Mouse (Mus musculus): Measurements from ENCODE around the gene Apobr.

The Apobr gene

DNA sequence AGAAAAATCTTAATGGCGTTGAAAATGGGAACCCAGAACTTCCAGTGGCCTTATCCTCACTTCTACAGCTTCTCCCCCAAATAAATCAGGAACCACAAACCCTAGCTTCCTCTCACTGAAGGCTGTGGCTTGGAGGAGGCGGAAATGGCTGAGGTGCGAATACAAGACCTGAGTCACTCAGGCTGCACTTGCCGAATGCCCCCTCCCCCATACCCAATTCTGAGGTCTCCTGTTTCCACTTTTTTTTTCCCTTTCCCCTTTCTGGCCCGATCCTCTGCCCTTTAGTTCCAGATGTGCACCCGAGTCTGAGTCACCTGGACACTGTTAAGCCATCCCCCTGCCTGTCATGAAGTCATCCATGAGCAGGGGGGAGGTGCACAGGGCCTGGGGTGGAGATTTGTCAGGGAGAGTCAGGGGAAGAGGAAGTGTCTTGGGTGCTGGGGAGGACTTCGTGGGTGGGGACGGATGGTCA is at the start of gene Apobr:
TSS of gene Apobr (plus strand) at position 437 of the 472 bp plus-strand sequence.
- DNase-seq (ENCODE audit: low spot score), result no peak

DNA sequence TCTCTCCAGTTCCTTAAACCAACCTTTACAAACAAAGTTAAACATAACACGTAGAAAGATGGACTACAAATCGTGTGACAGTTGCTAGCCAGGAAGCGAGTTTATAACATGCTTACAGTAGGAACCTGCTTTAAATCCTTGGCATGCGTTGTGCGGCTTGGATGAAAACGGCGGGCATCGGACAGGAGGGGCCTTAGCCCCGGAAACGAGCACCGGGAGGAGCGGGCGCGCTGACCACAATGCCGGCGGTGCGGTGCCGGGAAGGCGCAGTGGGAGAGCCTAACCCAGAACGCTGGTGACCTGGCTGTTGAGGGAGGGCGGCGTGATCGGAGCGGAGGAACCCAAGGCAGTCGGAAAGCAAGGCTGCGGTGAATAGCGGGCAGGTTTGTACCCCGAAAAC is 49.0 kb upstream of the Apobr start:
- no peak for DNase-seq (ENCODE audit: low spot score)

DNA sequence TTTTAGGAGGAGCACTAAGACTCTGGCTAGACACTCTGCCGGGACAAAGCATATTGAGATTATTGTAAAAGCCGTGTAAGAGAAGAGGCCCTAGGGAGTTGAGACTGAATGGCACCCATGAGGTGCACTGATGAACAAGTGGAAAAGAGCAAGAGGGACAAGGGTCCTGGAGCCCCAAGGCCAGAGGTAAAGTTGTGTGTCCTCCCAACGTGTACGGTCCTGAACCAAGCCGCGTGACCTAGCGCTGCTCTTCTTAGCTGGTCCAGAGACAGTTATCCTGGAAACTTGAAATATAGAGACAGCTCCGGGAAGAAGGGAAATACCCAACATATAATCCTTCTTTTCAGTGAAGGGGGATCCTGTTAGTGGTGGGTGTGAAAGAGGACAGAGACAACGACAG is 48.3 kb upstream of the Apobr start:
- no peak for DNase-seq (ENCODE audit: low spot score)

DNA sequence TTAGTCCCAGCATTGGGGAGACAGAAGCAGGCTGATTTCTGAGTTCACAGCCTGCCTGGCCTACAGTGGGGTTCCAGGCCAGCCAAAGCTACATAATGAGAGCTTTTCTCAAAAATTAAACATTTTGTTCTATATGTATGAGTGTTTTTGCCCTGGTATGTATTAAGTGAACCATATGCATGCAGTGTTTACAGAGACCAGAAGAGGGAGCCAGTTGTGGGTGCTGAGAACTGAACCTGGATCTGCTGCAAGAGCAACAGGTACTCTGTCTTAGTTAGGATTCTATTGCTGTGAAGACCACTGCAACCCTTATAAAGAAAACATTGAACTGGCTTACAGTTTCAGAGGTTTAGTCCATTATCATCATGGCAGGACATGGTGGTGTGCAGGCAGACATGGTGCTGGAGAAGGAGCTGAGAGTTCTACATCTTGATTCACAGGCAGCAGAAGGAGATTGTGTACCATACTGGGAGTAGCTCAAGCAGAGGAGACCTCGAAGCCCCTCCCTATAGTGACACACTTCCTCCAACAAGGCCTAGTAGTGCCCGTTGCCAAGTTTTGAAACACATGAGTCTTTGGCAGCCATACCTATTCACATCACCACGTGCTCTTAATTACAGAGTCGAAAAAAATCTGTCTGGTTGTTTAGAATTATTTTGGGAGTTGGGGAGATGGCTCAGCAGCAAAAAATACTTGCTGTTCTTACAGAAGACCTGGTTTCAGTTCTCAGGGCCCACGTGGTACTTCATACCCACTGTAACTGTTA is 46.7 kb upstream of the Apobr start:
- DNase-seq (ENCODE audit: low spot score), result peak; percentile 37

DNA sequence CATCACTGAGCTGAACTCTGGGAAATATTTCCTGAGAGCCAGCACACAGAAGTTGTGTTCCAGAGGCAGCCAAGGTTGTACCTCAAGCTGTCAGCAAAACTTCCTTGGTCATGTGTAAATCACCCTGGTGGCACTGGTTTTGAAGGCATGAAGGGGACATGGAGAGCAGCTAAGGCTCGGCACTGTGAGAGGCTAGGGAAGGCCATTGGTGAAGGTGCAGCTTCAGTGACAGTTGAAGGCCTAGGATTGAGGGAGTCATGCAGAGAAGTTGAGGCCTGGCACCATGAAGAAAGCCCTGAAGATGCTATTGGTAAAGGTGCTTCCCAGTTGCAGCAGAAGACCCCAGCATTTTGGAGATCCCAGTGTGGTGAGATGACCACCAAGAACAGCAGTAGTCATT is 43.1 kb upstream of the Apobr start:
- no peak for DNase-seq (ENCODE audit: low spot score)

DNA sequence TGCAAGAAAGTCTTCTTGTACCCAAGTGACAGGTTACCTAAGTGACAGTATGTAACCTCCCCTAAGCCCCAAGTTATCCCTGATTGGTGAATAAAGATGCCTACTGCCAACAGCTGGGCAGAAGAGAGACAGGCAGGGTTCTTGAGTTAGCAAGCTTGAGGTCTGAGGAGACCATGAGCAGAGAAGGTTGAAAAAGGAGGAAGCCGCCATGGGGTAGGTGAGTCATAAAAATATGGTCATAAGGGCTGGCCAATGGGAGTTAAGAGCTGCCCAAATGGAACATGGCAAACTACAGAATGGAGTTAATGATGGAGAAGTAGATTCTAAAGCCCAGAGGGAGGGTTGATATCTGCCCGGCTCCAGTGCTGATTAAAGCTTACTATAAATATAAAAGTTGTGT is 39.1 kb upstream of the Apobr start:
- no peak for DNase-seq (ENCODE audit: low spot score)

DNA sequence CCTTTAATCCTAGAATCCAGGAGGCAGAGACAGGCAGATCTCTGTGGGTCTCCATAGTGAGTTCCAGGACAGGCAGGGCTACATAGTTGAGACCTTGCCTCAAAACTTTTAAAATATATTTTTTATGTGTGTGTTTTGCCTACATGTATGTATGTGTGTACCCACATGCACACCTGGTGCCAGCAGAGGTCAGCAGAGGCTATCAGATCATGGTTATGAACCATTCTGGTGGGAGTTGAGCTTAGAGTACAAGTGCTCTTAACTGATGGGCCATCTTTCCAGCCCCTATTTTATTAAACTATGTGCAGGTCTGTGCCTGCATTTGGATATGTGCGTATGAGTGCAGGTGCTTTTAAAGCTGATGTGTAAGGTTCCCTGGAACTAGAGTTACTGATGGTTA is 29.9 kb upstream of the Apobr start:
- no peak for DNase-seq (ENCODE audit: low spot score)

DNA sequence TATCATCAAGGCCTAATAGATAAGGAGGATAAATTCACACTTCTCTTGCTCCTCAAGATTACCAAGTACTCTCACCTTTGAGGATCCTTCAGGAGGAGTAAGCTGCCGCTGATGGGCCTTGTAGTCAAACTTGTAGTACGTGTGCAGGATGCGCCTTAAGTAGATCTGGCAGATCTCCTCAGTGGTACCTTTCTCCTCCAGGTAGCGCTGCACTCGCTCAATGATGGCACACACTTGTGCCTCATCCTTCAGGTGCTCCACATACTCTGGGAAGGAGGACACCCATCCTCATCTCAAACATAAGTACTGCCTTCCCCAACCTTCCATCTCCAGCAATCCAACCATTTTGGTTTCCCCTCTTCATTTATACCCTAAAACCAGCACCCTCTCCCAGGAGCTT is 28.1 kb upstream of the Apobr start:
- DNase-seq (ENCODE audit: low spot score), result no peak

DNA sequence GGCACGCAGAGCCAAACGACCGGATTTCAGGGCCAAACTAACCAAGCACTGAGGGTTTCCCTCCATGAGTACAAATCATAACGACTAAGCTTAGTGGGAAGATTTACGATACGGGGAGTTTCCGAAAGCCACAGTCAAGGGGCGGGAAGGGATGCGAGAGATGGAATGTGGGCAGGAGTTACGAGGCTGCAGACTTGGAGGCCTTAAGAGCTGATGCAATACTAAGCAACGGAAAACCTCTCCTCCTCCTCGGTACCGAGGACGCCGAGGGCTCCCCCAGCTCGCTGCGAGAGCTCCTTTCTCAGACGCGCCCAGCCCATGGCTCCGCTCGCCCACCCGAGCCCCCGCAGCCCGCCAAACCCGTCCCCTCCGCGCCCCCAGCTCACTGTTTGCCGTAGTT is 19.0 kb upstream of the Apobr start:
- DNase-seq (ENCODE audit: low spot score), result peak; percentile 75

DNA sequence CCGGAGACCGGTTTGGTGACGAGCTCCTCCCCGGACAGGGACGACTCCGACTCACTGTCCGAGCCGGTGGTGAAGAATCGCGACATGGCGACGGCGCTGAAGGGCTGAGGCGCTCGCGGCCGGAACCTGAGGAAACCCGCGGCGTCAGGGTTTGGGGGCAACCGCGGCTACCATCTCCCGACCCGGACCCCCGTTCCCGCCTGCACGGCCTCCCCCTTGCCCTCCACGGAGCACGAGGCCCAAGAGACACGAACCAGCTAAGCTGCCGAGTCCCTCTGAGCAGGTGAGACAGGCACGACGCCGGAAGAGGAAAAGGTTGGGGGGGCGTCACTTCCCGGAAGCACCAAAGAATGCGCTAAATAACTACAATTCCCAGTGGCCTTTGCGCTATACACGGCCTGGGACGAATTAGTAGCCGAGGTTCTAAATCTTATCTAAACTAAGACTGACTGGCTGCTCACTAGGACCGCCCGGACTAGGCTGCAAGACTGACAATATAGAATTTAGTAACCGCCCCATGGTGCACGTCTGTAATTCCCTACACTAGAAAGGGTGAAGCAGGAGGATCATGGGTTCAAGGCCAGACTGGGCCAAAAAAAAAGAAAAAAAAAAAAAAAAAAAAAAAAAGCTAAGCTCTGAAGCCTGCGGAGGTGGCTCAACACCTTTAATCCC is 18.5 kb upstream of the Apobr start, which contains the start of gene Eif3c:
TSS of gene Eif3c (minus strand) at position 318 of the 672 bp plus-strand sequence.
- DNase-seq (ENCODE audit: low spot score), result peak; percentile 94

DNA sequence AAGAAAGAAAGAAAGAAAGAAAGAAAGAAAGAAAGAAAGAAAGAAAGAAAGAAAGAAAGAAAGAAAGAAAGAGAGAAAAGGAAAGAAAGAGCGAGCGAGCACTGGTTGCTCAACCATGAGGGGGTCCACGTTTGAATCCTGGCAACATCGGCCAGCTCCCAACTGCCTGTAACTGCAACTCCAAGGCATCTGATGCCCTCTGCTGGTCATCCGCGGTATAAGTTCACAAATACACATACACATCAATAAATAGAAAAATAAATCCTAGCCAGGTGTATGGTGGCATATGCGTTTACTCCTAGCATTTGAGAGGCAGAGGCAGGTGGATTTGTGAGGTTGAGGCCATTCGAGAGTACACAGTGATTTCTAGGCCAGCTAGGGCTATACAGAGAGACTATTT is 7.8 kb upstream of the Apobr start:
- peak; percentile 49 for DNase-seq (ENCODE audit: low spot score)

DNA sequence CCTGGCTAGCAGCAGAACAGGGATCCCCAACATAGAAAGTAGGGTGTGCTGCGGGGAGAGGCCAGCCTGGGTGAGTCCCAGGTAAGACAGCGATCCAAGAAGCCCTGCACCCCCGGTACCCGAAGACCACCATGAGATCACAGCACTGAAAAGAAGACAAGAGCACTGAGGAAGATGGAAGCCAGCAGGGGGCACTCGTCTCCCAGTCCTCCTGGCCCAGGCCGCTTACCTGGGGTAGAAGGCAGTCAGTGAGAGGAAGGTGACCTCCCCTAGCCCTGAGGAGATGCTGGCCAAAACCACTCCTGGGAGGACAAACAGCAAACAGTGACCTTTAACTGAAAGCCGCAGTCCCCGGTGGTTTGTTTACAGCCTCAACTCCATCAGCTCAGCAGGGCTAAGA is 5.6 kb upstream of the Apobr start:
- peak; percentile 28 for DNase-seq (ENCODE audit: low spot score)

DNA sequence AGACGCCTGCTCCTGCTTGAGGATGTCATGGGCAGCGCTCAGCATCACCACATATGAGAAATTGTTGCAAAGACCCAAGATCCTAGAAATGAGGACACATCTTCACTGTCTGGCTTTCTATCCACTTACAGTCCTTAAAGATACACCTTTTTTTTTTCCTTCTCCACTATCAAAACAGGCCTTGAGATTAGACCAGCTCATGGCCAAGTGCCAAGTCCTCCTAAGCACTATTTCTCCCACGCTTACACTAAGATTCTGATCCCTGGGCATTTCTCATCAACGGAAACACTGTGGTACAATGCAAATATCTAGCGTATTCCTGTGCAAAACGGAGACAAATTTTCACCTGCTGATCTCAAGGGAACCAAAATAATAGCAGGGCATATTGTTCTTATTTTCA is 3.1 kb upstream of the Apobr start:
- no peak for DNase-seq (ENCODE audit: low spot score)

DNA sequence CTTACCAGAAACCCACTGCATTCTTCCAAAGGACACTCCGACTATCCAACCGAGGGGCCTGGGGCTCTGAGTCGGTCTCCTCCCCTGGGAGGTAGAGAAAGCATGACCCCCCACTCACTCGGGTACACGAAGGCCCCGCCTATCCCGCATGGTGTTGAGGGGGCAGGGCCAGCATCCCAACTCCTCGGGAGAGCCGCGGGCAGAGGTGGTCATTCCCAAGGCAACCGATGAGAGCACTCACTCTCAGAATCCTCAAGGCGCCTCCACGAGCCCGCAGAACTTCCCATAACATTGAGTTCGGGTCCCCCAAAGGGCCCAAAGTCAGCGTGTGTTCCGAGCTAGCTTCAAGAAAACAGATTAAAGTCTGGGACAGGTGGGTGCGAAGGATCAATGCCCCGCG is 2.0 kb upstream of the Apobr start:
- DNase-seq (ENCODE audit: low spot score), result peak; percentile 52

DNA sequence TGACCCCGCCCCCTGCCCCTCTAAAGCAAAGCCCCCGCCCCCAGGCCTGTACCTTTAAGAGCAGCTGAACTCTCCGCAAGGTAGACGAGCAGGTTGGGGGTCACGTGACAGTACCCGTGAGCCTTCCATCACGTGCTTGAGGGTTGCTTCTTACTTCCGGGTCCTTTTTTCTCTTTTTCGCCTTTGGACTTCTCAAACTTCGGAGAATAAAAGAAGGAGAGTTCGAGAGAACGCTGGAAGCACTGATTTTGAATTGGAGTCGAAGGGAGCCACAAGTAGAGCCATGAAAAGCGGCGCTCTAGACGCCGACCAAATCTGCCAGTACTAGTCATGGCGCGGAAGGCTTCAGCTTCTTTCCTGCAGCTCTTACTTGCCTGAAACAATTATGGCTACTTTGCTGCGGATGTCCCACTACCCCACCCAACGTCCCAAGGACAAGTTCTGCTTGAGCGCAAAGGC is 1.5 kb upstream of the Apobr start:
- DNase-seq (ENCODE audit: low spot score), result peak; percentile 90

DNA sequence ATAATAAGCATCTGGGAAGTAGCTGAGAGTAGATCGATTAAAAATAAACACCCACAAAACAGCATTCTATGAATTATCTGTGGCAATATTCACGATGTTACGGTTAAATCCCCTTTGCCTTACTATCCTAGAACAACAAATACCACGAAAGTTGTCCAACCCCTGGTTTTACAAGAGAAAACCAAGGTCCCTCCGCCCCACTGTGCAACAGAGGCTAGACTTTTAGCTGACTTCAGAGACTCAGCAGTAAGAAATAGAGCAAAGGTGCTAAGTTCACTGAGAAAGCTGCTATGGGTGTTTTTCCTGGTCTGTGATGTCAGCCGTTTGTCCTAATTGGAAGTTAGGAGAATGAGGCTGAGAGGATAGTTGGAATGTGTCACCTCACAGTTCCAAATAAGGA is 981 bp upstream of the Apobr start:
- DNase-seq (ENCODE audit: low spot score), result peak; percentile 29

DNA sequence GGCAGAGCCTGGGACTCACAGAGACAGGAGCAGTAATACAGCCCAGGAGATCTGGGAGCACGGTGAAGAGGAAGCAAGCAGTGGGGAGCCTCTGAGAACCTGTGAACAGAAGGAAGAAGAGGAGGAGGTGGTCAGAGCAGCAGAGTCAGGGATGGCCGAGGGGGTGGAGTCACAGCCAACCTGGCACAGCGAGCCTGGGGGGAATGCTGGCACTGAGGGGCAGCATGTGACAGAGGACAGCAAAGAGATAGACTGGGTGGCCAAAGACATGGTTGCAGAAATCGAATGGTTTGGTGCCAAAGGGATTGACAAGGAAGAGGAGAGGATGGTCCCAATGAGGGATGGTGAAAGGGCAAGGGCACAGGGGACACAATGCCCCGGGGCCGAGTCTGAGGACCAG is 975 bp downstream of the Apobr start, which contains the start of gene Cln3:
TSS of gene Cln3 (minus strand) at position 101 of the 400 bp plus-strand sequence.
- DNase-seq (ENCODE audit: low spot score), result no peak

DNA sequence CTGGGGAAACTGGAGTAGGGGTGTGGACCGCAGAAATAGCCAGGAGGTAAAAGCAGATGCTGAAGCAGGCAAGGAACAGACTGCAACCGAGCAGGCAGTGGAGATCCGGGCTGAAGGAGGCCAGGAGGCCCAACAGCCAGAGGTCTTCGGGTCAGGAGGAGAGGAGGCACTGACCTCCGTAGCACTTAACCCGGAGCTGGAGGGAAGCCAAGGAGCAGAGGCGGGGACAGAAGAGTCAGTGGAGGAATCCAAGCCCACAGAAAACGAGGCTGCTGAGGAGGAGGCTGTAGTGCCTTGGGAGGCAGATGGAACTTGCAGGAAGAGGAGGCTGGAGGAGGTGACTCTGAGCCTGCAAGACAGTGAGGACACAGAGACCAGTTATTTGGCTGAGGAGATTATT is 2.1 kb downstream of the Apobr start:
- no peak for DNase-seq (ENCODE audit: low spot score)

DNA sequence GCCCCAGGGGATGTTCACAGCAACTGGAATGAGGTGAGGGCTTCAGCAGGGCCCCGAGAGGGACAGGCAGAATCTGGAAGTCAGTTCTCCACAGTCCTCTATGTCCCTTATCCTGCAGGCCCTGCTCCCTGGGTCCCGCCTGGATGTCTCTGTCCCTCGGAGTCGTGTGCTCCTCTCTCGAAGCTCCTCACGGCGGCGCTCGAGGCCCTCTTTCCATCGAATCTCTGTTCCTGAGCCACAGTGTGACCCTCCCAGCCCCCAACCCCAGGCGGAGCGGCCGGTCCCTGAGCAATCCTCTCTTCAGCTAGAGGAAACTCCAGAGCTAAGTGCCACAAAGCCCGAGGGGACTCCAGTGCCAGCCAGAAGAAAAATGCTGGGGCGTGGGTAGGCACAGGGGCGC is 3.0 kb downstream of the Apobr start:
- no peak for DNase-seq (ENCODE audit: low spot score)

DNA sequence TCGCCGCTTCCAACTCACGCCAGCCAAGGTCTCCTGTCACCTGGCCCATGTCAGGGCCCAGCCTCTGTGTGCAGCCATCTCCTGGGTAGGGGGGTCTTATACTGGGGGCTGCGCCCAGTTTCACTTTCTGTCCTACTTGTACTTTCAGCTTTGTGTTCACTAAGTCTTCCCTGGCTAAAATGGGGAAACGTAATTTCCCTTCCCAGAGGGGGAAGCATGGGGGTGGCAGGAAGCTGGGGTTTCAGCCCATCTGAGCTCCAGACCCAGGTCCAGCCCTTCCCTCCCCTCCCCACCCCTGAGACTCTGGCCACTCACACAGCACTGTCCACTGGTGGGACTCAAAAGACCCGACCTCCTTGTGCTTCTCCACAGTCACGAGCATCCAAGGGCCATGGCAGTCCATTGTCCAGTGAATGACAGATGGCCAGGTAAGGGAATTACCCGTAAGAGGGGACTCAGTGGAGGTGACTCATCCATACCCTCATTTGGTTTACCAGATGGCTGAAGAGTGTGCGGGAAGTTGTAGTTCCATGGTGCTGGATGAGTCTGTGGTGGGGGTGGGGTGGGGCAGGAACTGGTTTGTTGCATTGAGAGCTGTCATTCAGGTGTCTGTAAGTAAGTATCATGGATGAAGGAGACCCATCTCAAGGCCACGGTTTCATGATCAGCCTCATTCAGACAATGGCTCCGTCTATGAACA is 10.3 kb downstream of the Apobr start, which contains the start of gene Il27:
TSS of gene Il27 (minus strand) at position 80 of the 700 bp plus-strand sequence.
- DNase-seq (ENCODE audit: low spot score), result no peak

DNA sequence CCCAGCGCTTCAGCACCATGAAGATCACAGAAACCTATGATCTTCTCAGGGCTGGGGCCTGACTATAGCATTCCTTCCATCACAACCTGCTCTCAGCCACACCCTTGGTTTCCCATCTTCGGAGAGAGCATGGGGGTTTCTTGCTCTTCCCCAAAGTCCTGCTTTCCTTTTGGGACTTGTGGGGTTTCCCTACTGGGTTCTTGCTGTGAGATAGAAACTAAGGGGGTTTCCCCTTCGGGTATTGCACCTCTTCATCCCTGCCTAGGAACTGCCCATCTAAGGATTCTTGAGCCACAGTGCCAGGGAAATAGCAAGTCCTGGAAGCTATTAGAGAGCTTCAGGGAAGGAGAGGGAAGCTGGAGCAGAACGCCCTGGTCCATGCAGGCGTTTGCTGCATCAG is 11.1 kb downstream of the Apobr start:
- DNase-seq (ENCODE audit: low spot score), result no peak

DNA sequence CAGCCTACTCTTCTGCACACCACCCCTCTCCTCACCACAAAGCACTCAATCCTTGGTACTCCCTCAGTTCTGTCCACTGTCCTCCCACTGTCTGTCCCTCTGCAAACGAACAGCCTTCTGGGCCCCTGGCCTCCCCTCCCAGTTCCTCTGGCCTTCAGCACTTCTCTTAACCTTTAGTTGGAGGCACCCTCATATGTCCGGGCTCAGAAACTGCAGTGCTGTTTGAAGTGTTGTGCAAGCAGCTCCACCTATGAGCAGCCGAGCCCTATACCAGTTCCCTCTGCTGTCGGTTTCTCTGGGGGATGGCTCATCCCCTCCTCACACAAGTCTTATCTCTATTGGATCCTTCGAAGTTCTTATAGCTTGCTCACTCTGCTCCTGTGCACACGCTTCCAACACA is 11.7 kb downstream of the Apobr start:
- DNase-seq (ENCODE audit: low spot score), result no peak

DNA sequence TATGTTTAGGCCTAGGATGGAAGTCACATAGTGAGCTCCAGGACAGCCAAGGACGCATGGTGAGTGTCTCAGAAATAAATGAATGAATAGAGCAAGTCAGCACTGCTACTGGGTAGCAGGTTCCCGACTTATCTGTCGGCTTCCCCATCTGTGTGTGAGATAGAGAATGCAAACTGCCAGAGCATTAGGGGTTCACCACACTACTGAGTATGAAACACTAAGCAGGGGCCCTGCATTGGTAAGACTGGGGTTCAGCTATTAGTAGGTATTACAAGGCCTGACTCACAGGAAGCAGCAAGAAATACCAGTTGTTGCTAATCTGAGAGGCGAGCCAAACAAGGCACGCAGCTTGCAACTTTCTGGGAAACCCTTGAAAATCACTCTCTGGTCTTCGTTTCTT is 14.2 kb downstream of the Apobr start:
- DNase-seq (ENCODE audit: low spot score), result no peak
